Mouse (Mus musculus) liver, postnatal 0 days (tissue): ENCODE results near the gene D6Wsu163e. TPM values are rescaled to one million over a fixed set of nuclear protein-coding genes. Genes with fewer than 3 reads are reported as not detected.

Experiments used
- ATAC-seq: fragments of 200-750 bp; cut with Nextera tagmentation; 2 replicates; pipeline ENCODE4 v1.8.0; 2017; ENCODE audit warnings: mild to moderate bottlenecking, moderate library complexity
- DNase-seq: peaks from one replicate; pipeline ENCODE4 v3.0.0-alpha.2; 2016
- H3K27ac ChIP-seq: fragments of 300-500 bp; sonication (generic); 2 replicates; pipeline ENCODE4 v1.5.1; 2014; ENCODE audit warnings: antibody characterized with exemption, moderate library complexity, mild to moderate bottlenecking, low read depth
- H3K27me3 ChIP-seq: fragments of 300-500 bp; sonication (generic); 2 replicates; pipeline ENCODE4 v1.6.1; 2014; ENCODE audit warnings: low read length, control low read depth, mixed read lengths; ENCODE audit not compliant: insufficient read depth
- H3K36me3 ChIP-seq: fragments of 300-500 bp; sonication (generic); replicated peaks from 2 replicates; pipeline ENCODE4 v1.6.1; 2014; ENCODE audit warnings: mild to moderate bottlenecking, control low read depth, low read length, moderate library complexity, mixed read lengths; ENCODE audit not compliant: insufficient read depth
- H3K4me1 ChIP-seq: fragments of 300-500 bp; sonication (generic); 2 replicates; pipeline ENCODE4 v1.6.1; 2014; ENCODE audit warnings: antibody characterized with exemption, mild to moderate bottlenecking, control low read depth; ENCODE audit not compliant: insufficient read depth
- H3K4me2 ChIP-seq: fragments of 300-500 bp; sonication (generic); 2 replicates; pipeline ENCODE4 v1.6.1; 2014; ENCODE audit warnings: low read depth, mild to moderate bottlenecking, low read length, moderate library complexity, mixed read lengths
- H3K4me3 ChIP-seq: fragments of 300-500 bp; sonication (generic); 2 replicates; pipeline ENCODE4 v1.5.1; 2014; ENCODE audit warnings: low read depth, low read length
- H3K9ac ChIP-seq: fragments of 300-500 bp; sonication (generic); replicated peaks from 2 replicates; pipeline ENCODE4 v1.6.1; 2014; ENCODE audit warnings: mild to moderate bottlenecking, moderate library complexity
- H3K9me3 ChIP-seq: fragments of 300-500 bp; sonication (generic); 2 replicates; pipeline ENCODE4 v1.6.1; 2016; ENCODE audit warnings: mild to moderate bottlenecking, control low read depth, low read length, mixed read lengths
- CTCF ChIP-seq: sonication (generic); IDR thresholded peaks from 2 replicates; pipeline ENCODE4 v1.5.1; 2016; ENCODE audit warnings: antibody characterized with exemption, low read depth
- EP300 ChIP-seq: IDR thresholded peaks from 2 replicates; pipeline ENCODE4 v1.6.1; 2016; ENCODE audit warnings: antibody characterized with exemption, low read depth, mild to moderate bottlenecking
- WGBS: fragments of 180-500 bp; shearing (Covaris S2); extraction: QIAGEN DNeasy Blood & Tissue Kit; methylation state at CpG from one replicate; pipeline ENCODE4 v1.1.7; 2014; ENCODE audit not compliant: insufficient replicate concordance; 5-methylcytosine and 5-hydroxymethylcytosine counted together
- polyA plus RNA-seq: library from polyadenylated mRNA; unstranded; fragments of >200 nt; fragmentation: Nextera tagmentation; extraction: Ambion mirVana; gene quantifications from 2 replicates; pipeline ENCODE4 v1.2.1, GENCODE M21; 2015

D6Wsu163e gene
- polyA plus RNA-seq, 1 experiment from 2014 or later = 10.2 TPM

- TF ChIP-seq EP300 (no peak), CTCF (no peak)
- no peak overlapping the region for H3K4me3 ChIP-seq
- no peaks in the 10 kb centered on the region for H3K9me3 ChIP-seq
- DNase-seq = no peak
- no peak overlapping the region for H3K4me2 ChIP-seq
- ATAC-seq = no peak
- H3K36me3 ChIP-seq = peaks cover 31% of the 10 kb centered on the region
- H3K9ac ChIP-seq = no peak overlapping the region
- H3K27me3 ChIP-seq = no peaks in the 10 kb centered on the region
- WGBS = 92% methylated on average over 2 of the region's 2 CpGs
- H3K4me1 ChIP-seq = no peaks in the 10 kb centered on the region
- H3K27ac ChIP-seq = no peak overlapping the region
Measured at GRCm38 (mm10) chr6:126932896-126933295, 6.9 kb upstream of the D6Wsu163e start.

DNA sequence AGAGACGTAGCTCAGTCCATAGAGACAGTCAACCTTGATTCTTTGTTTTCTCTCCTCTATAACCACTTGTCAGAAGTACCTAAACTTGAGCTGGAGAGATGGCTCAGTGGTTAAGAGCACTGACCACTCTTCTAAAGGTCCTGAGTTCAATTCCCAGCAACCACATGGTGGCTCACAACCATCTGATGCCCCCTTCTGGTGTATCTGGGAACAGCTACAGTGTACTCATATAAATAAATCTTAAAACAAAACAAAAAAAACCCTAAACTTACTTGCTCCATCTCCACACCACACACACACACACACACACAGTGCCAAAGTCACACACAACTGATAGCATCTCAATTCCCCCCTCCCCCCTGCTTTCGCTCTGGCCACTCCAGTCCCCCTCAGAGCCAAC is 1.7 kb upstream of the D6Wsu163e start:
- DNase-seq = no peak
- Histone ChIP-seq H3K36me3 (peaks cover 9% of the 10 kb centered on the region), H3K4me3 (peak overlapping the region; percentile 90), H3K4me2 (peak overlapping the region; percentile 97), H3K27me3 (no peaks in the 10 kb centered on the region), H3K9ac (0 out of 2 replicates have a peak overlapping the region, but pooled peaks have one; percentile 84), H3K9me3 (no peaks in the 10 kb centered on the region), H3K4me1 (peaks cover 14% of the 10 kb centered on the region), H3K27ac (no peak overlapping the region)
- peak; percentile 44; the same call in 1 of the 2 replicates for TF ChIP-seq CTCF
- TF ChIP-seq EP300 = no peak
- WGBS = 75% methylated on average over 2 of the region's 2 CpGs
- ATAC-seq = no peak

GRCm38 (mm10) chr6:126938853-126939486 is 792 bp upstream of the D6Wsu163e start:
- DNase-seq = no peak
- no peak for TF ChIP-seq EP300
- TF ChIP-seq CTCF = no peak
- Histone ChIP-seq H3K4me1 (peaks cover 14% of the 10 kb centered on the region), H3K27me3 (no peaks in the 10 kb centered on the region), H3K4me3 (peak overlapping the region; percentile 90), H3K27ac (peak overlapping the region; percentile 64; the same call in 1 of the 2 replicates), H3K4me2 (peak overlapping the region; percentile 97), H3K9me3 (no peaks in the 10 kb centered on the region), H3K36me3 (peaks cover 18% of the 10 kb centered on the region), H3K9ac (peak overlapping the region; percentile 84)
- no peak; the same call in 1 of the 2 replicates for ATAC-seq
- WGBS = under 1% methylated on average over 29 of the region's 31 CpGs

- Histone ChIP-seq H3K36me3 (peaks cover 22% of the 10 kb centered on the region), H3K27ac (peak overlapping the region; percentile 56), H3K4me3 (peak overlapping the region; percentile 90), H3K9ac (peak overlapping the region; percentile 61), H3K4me2 (peak overlapping the region; percentile 97), H3K4me1 (peaks cover 14% of the 10 kb centered on the region), H3K9me3 (no peaks in the 10 kb centered on the region), H3K27me3 (no peaks in the 10 kb centered on the region)
- DNase-seq = peak; percentile 26
- TF ChIP-seq CTCF (peak; percentile 60), EP300 (no peak)
- 3% methylated on average over 5 of the region's 5 CpGs for WGBS
- ATAC-seq = peak; percentile 3; the same call in 1 of the 2 replicates
Measured at GRCm38 (mm10) chr6:126940451-126940850, 689 bp downstream of the D6Wsu163e start.

- no peak overlapping the region for H3K4me3 ChIP-seq
- H3K4me1 ChIP-seq = no peaks in the 10 kb centered on the region
- H3K9ac ChIP-seq = no peak overlapping the region
- ATAC-seq (no peak), DNase-seq (no peak)
- H3K4me2 ChIP-seq = no peak overlapping the region
- no peaks in the 10 kb centered on the region for H3K9me3 ChIP-seq
- TF ChIP-seq CTCF (peak; percentile 32), EP300 (no peak)
- H3K27ac ChIP-seq = no peak overlapping the region
- 90% methylated on average over 4 of the region's 4 CpGs for WGBS
- peaks cover 48% of the 10 kb centered on the region for H3K36me3 ChIP-seq
- H3K27me3 ChIP-seq = no peaks in the 10 kb centered on the region
Measured at GRCm38 (mm10) chr6:126948336-126948735, 8.6 kb downstream of the D6Wsu163e start.

- no peak overlapping the region for H3K27ac ChIP-seq
- H3K4me1 ChIP-seq = no peaks in the 10 kb centered on the region
- WGBS = 12% methylated on average over 10 of the region's 10 CpGs
- no peak overlapping the region for H3K4me2 ChIP-seq
- no peak overlapping the region for H3K9ac ChIP-seq
- H3K4me3 ChIP-seq = no peak overlapping the region
- H3K27me3 ChIP-seq = no peaks in the 10 kb centered on the region
- peaks cover 36% of the 10 kb centered on the region for H3K36me3 ChIP-seq
- DNase-seq = peak; percentile 85
- ATAC-seq = no peak
- no peaks in the 10 kb centered on the region for H3K9me3 ChIP-seq
- peak; percentile 88 for TF ChIP-seq CTCF
- no peak for TF ChIP-seq EP300
Measured at GRCm38 (mm10) chr6:126955734-126956133, 16.0 kb downstream of the D6Wsu163e start.
